Mouse (Mus musculus) erythroblast, adult 5-6 weeks (primary cell): Measurements from ENCODE around the gene Nsmf. TPM values are rescaled to one million over a fixed set of nuclear protein-coding genes. Genes with fewer than 3 reads are reported as not detected.

ENCODE experiments used
- ATAC-seq: replicated peaks from 2 replicates; pipeline ENCODE4 v1.8.0; 2016; ENCODE audit warnings: moderate number of reproducible peaks, mild to moderate bottlenecking, moderate TSS enrichment, inconsistent platforms; ENCODE audit not compliant: poor library complexity, low FRiP score, severe bottlenecking
- total RNA-seq, 2 experiments: library from RNA; stranded (forward) in 1 of 2; stranded (reverse) in 1 of 2; fragments of 150-400 nt in 1 of 2; fragments of 200-764, 138-1000 nt in 1 of 2; gene quantifications; 2 replicates each; pipeline versions ENCODE4 v1.2.3 to v1.2.4; 2015 to 2017; ENCODE audit warnings: low replicate concordance in 2 of 2

The Nsmf gene
- total RNA-seq, 2 experiments from 2014 or later: 0.60 to 2.1 TPM

DNA sequence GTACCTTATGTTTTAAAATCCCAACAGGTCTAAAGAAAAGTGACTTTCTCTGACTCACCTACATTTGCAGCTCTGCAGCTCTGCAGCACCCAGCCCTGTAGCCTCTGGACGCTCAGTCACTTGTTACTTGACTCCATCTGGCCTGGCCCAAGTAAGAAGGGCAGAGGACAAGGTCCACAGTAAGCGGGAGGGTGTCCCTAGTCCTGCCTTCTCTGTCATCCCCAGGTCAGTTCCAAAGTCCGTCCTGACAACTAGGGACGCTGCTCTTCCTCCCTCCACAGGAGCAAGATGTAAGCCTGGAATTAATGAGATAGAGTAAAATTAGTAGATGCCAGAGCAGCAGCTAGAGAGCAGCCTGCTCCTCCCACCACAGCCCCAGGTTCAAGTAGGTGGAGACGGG lies 25.9 kb downstream of the Nsmf start, which contains the start of gene Entpd8:
Gene Entpd8, plus strand, starts transcription at position 229 of the 400 bp plus-strand sequence.
- no peak for ATAC-seq

DNA sequence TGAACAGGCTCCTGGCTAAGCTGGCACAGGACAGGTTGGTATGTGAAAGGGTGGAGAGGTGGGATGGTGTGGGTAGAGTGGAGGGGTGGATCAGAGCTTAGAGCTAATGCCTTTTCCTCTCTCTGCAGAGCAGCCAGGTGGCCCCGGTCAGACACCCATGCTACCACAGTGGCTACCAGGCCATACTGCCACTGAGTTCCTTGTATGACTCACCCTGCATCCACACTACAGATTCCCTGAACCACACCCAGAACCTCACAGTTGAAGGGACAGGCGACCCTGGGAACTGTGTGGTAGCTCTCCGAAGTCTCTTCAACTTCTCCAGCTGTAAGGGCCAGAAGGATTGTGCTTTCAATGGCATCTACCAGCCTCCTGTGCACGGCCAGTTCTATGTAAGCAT lies 29.5 kb downstream of the Nsmf start:
- no peak for ATAC-seq

DNA sequence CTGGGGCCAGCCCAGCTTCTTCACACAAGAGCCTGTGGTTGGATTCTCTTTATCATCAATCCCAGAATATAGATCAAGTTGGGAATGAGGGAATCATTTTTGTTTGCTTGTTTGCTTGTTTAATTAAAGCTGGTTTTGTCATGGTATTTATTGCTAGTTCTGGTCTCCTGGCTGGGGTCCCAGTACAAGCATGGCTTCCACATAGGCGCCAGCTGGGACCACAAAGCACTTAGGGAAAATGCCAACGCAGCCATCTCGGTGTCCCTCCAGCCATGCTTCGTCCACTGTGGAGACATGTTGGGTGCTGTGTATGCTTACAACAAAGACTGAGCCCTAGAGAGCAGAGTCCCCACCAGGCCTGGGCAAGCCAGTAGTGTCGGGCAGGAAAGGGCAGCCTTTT lies 31.4 kb downstream of the Nsmf start:
- no peak for ATAC-seq

DNA sequence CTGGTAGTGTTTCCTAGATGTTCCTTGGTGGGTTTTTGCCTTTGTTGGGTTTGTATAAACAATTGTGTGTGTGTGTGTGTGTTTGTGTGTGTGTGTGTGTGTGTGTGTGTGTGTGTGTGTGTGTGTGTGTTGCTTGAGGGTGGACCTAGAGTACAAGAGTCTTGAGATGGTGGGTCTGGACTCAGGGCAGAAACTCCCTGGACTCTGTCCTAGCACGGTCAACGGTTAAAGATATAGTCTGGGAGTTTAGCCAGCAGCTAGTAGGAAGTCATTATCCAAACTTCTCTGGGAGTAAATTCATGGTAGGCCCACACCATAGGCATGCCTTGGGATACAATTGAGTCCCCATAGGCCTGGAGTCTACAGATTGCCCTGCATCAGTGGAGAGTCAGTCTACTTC lies 33.7 kb downstream of the Nsmf start:
- no peak for ATAC-seq

DNA sequence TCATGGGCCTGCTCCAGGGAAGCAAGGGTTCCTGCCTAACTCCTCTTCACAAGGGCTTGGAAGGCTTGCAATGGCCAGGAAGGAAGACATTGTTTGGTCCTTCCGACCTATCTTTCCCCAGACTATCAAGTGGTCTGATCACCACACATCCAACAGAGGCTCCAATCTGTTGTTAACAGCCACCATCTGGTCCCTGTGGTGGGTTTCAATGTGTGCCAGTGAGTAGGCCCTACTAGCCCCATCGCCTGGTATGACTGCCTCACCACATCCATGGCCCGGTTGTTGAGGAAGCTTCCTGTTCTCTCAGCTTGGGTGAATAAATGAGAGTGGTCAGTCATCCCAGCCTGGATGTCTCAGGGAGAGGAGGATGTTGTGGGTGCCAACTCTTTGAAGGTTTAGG lies 34.5 kb downstream of the Nsmf start:
- ATAC-seq: no peak

DNA sequence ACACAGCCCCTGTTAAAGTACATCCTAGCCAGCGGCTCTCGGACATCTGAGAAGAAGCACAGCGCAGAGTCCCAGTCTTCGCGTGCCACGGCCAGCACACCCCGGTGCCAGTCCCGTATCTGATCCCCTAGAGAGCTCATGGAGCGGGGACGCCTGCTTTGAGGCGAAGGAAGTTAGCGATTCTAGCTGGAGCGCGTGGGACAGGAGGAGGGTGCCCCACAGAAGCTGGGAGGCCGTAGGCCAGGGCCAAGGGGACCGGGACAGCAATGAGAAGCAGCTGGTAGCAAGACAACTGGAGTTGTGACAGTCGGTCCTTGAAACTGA lies 40.6 kb downstream of the Nsmf start:
- no peak for ATAC-seq

DNA sequence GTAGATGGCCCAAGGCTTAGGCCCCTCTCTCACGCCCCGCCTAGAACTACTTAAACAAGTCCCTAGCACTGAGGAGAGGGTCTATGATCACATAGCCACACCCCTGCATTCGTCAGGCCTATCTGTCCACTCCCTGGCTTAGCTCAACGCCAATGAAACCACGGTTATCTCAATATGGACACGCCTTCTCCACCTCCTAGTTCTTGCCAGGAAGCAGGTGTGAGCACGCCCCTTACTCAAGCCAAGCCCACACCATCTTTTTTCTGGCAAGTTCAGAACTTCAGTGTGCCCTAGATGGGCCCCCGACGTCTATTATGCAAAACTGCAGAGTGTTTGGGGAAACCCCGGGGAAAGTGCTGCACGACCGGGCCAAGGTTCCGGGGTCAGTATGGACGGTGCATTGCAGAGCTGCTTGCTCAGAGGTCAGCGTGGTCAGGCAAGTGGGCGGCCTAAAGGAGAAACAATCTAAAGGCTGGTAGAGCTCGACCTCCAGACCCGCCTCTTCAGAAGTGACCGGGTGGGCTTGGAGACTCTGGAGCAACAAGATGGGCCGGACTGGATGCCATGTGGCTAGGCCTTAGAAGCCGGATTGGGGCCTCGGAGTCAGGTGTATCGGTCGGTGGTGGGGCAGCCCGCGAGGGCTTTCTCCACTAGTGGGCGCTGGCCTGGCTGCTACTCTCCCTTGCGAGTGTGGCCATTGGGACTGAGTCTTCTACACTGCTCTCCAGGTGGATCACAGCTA lies 41.1 kb downstream of the Nsmf start, which contains the start of gene Noxa1:
Gene Noxa1, minus strand, starts transcription at position 41 of the 742 bp plus-strand sequence.
- ATAC-seq: no peak

DNA sequence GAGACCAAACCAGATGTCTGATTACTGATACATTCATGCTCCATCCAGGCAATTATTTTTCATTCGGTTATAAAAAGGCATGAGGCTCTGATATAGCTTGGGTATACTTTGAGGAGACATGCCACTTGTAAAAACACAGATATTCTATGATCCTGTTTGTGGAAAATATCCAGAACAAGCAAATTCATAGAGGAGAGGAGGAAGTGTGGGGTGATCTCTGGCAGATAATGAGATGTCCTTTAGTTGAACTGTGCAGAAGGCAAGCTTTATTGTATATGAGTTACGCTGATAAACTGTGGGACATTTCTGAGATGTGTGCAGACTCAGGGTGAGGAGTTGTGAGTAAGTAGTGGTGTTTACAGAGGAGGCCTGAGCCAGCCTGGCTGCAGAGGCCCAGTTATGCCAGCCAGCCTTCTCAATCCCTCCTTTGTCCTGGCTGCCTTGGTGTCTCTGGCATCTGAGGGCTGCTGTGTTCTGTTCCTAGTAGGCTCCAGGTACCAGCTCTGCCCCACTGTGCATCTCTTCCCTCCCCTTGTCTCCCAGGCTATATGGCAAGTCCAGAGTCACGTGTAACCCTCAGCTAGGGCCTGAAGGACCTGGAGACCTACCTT lies 44.0 kb downstream of the Nsmf start:
- no peak for ATAC-seq

DNA sequence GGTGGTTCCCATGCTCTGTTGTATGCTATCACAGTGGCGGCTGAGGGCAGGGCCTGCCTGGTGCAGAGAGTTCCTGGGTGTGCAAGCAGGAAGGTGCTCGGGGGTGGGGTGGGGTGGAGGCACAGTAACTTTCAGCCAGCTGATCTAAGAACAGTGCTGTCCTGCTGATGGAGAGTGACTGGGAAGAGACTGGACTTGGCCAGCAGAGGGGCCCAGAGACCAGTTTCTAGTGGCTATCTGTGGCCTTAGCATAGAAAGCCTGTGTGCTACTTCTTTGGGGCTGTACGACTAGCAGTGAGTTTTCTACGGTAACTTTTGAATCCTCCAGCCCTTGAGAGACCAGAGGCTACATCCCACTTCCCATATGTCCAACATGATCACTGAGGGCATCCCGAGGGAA lies 44.8 kb downstream of the Nsmf start:
- no peak for ATAC-seq

DNA sequence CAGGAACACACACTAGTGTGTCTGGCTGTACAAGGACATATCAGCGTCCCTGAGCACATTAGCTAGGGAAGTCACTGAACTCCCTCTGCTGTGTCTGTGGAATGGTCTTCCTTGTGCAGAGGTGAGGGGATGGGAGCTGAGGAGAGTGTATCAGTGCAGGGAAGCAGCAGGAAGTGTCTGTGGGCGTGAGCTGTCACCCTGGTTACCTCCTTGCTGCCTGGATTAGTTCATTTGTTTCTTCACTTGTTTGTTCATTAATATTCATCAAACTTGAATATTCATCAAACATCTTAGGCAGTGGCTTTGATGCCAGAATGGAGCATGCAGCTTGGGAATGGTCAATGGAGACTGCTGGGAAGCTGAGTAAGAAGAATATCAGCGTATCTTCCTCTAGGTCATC lies 45.5 kb downstream of the Nsmf start:
- ATAC-seq: no peak

DNA sequence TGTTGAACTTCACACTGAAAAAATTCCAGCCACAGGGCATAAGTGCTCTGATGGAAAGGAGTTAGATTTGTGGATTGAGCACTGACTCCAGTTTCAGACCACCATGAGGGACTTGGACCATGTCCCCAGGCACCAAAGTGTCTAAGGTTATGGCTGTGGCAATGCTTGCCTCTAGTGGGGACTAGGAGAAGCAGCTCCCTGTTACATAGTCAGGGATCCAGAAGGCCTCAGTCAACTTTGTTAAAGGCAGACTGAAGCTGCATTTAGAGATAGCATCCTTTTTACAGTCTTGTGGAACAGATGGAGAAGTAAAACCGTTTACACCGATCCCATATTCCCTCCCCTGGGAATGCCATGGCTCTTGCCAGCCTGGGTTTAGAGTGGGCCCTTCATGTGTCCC lies 50.0 kb downstream of the Nsmf start:
- no peak for ATAC-seq

DNA sequence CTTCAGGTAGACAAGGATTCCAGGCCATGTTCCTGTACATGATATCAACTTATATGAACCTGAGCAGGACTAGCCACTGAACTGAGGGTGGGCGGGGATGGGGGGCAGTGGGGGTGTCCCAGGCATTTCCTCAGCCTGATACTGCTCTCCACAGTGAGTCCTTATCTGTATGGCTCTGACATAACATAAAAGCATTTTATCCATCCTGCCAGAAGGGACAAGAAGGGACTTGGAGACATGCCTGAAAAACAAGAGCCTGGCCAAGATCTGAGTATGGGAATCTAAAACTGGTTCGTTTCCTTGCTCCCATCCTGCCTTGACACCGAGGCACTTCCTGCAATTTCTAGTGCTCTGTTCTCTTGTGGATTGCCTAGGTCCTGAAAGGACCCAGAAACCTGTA lies 51.9 kb downstream of the Nsmf start:
- ATAC-seq: no peak

DNA sequence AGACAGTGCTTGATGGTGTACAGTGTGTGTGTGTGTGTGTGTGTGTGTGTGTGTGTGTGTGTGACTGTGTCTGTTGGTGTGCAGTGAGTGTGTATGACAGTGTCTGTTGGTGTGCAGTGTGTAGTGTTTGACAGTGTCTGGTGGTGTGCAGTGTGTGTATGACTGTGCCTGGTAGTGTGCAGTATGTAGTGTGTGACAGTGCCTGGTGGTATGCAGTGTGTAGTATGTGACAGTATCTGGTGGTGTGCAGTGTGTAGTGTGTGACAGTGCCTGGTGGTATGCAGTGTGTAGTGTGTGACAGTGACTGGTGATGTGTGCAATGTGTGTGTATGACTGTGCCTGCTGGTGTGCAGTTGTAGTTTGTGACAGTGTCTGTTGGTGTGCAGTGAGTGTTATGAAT lies 55.3 kb downstream of the Nsmf start:
- 0 out of 2 replicates have a peak, but pooled peaks have one; percentile 18 for ATAC-seq

DNA sequence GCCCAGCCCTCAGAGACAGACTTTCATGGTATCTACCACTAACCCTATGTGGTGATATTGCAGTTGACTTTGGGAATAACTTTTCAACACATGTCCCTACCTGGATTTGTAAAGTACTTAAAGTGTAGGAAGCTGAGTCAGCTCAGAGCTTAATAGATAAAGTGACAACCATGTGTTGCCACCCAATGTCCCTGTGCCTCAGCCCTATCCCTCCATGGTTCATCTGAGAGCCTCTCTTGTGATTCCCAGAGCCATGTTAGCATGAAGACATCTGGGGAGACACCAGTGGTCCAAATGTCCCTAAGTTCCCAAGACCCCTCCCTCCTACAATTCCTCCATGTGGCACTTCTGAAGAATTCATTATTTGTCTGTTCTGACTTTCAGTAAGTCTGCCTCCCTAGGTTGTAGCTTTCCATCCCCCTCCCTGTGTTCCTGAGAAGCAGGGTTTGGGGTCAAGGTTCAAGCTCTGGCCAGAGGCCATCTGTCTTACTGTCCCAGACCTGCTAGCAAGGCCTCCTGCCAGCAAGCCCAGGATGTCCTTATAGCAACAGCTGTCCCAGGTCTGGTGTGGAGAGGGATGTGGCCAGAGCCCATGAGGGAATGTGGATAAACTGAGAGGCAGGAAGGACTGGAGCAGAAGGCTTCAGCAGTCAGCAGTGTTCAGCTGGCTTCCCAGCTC lies 56.5 kb downstream of the Nsmf start:
- ATAC-seq: no peak

DNA sequence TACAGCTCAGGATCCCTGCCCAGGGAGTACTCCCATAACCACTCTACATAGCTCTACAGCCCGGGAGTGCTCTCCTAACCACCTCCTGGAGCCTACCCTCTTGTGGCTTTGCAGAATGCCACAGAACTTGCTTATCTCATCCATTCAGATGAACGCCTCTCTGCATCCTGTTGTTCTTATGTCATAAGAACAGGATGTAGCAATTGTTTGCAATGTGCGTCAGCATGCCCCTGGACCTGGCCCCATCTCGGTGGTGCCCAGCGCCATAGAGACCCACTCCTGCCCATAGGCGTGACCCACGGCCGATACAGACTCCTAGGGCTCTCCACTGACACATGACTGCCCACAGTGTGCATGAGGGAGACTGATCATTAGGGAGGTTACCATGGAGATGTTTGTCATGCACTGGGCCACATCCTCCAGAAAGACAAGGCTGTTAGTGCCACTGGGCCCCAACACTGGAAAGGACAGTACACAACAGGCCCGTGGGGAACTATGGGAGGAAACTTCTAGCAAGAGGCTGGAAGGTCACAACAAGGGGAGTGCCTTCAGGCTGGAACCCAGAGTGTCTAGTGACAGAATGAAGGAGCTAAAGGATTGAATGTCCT lies 57.1 kb downstream of the Nsmf start:
- ATAC-seq: no peak

Other genes starting within 250 kb of the Nsmf start
- 5.2 and 8.1 TPM in 2 replicates for gene Ehmt1, start 134.7 kb upstream of the Nsmf start, total RNA-seq (2015; ENCODE audit: low replicate concordance)
- 27.6 and 28.2 TPM in 2 replicates for gene Ehmt1, start 134.7 kb upstream of the Nsmf start, total RNA-seq (2017; ENCODE audit: low replicate concordance)
- gene Arrdc1, start 119.1 kb upstream of the Nsmf start, total RNA-seq (2015; ENCODE audit: low replicate concordance): 16.1 and 19.6 TPM in 2 replicates
- gene Arrdc1, start 119.1 kb upstream of the Nsmf start, total RNA-seq (2017; ENCODE audit: low replicate concordance): 15.5 and 18.7 TPM in 2 replicates
- gene Zmynd19, start 104.6 kb upstream of the Nsmf start, total RNA-seq (2015; ENCODE audit: low replicate concordance): 1.3 and 2.9 TPM in 2 replicates
- 9.6 and 15.9 TPM in 2 replicates for gene Zmynd19, start 104.6 kb upstream of the Nsmf start, total RNA-seq (2017; ENCODE audit: low replicate concordance)
- gene Dph7, start 92.0 kb upstream of the Nsmf start, total RNA-seq (2015; ENCODE audit: low replicate concordance): 4.2 and 7.1 TPM in 2 replicates
- 1.5 and 5.0 TPM in 2 replicates for gene Dph7, start 92.0 kb upstream of the Nsmf start, total RNA-seq (2017; ENCODE audit: low replicate concordance)
- 17.6 and 33.6 TPM in 2 replicates for gene Mrpl41, start 79.3 kb upstream of the Nsmf start, total RNA-seq (2015; ENCODE audit: low replicate concordance)
- 18.8 and 37.7 TPM in 2 replicates for gene Mrpl41, start 79.3 kb upstream of the Nsmf start, total RNA-seq (2017; ENCODE audit: low replicate concordance)
- 24.8 and 46.6 TPM in 2 replicates for gene Pnpla7, start 78.3 kb upstream of the Nsmf start, total RNA-seq (2015; ENCODE audit: low replicate concordance)
- 29.9 and 37.2 TPM in 2 replicates for gene Pnpla7, start 78.3 kb upstream of the Nsmf start, total RNA-seq (2017; ENCODE audit: low replicate concordance)
- not detected in 2 replicates for gene Entpd8, start 25.9 kb downstream of the Nsmf start, total RNA-seq (2015; ENCODE audit: low replicate concordance)
- gene Entpd8, start 25.9 kb downstream of the Nsmf start, total RNA-seq (2017; ENCODE audit: low replicate concordance): not detected in 2 replicates
- not detected in 2 replicates for gene Noxa1, start 40.8 kb downstream of the Nsmf start, total RNA-seq (2015; ENCODE audit: low replicate concordance)
- not detected in 2 replicates for gene Noxa1, start 40.8 kb downstream of the Nsmf start, total RNA-seq (2017; ENCODE audit: low replicate concordance)
- gene Nrarp, start 126.4 kb downstream of the Nsmf start, total RNA-seq (2015; ENCODE audit: low replicate concordance): not detected in 2 replicates
- 0.51 TPM in 1 of 2 replicates, not detected in the other for gene Nrarp, start 126.4 kb downstream of the Nsmf start, total RNA-seq (2017; ENCODE audit: low replicate concordance)
- gene Tor4a, start 142.5 kb downstream of the Nsmf start, total RNA-seq (2015; ENCODE audit: low replicate concordance): 3.1 and 5.0 TPM in 2 replicates
- gene Tor4a, start 142.5 kb downstream of the Nsmf start, total RNA-seq (2017; ENCODE audit: low replicate concordance): 6.7 and 7.4 TPM in 2 replicates
- gene Nelfb, start 157.1 kb downstream of the Nsmf start, total RNA-seq (2015; ENCODE audit: low replicate concordance): 0.77 and 6.1 TPM in 2 replicates
- 19.5 and 25.7 TPM in 2 replicates for gene Nelfb, start 157.1 kb downstream of the Nsmf start, total RNA-seq (2017; ENCODE audit: low replicate concordance)
- not detected in 2 replicates for gene Stpg3, start 160.3 kb downstream of the Nsmf start, total RNA-seq (2015; ENCODE audit: low replicate concordance)
- 0.34 TPM in 1 of 2 replicates, not detected in the other for gene Stpg3, start 160.3 kb downstream of the Nsmf start, total RNA-seq (2017; ENCODE audit: low replicate concordance)
- gene Fam166a, start 164.4 kb downstream of the Nsmf start, total RNA-seq (2015; ENCODE audit: low replicate concordance): not detected in 2 replicates
- gene Fam166a, start 164.4 kb downstream of the Nsmf start, total RNA-seq (2017; ENCODE audit: low replicate concordance): not detected in 2 replicates
- gene Tubb4b, start 170.3 kb downstream of the Nsmf start, total RNA-seq (2015; ENCODE audit: low replicate concordance): 161 and 203 TPM in 2 replicates
- gene Tubb4b, start 170.3 kb downstream of the Nsmf start, total RNA-seq (2017; ENCODE audit: low replicate concordance): 205 and 234 TPM in 2 replicates
- gene Slc34a3, start 180.0 kb downstream of the Nsmf start, total RNA-seq (2015; ENCODE audit: low replicate concordance): not detected in 2 replicates
- gene Slc34a3, start 180.0 kb downstream of the Nsmf start, total RNA-seq (2017; ENCODE audit: low replicate concordance): not detected in 2 replicates
- gene Rnf224, start 182.4 kb downstream of the Nsmf start, total RNA-seq (2015; ENCODE audit: low replicate concordance): not detected in 2 replicates
- not detected in 2 replicates for gene Rnf224, start 182.4 kb downstream of the Nsmf start, total RNA-seq (2017; ENCODE audit: low replicate concordance)
- gene Rnf208, start 187.9 kb downstream of the Nsmf start, total RNA-seq (2015; ENCODE audit: low replicate concordance): not detected in 2 replicates
- not detected in 2 replicates for gene Rnf208, start 187.9 kb downstream of the Nsmf start, total RNA-seq (2017; ENCODE audit: low replicate concordance)
- gene Cysrt1, start 188.1 kb downstream of the Nsmf start, total RNA-seq (2015; ENCODE audit: low replicate concordance): not detected in 2 replicates
- gene Cysrt1, start 188.1 kb downstream of the Nsmf start, total RNA-seq (2017; ENCODE audit: low replicate concordance): not detected in 2 replicates
- gene AL732309.1, start 192.5 kb downstream of the Nsmf start, total RNA-seq (2015; ENCODE audit: low replicate concordance): 2.1 and 3.3 TPM in 2 replicates
- gene AL732309.1, start 192.5 kb downstream of the Nsmf start, total RNA-seq (2017; ENCODE audit: low replicate concordance): 1.6 TPM in 1 of 2 replicates, not detected in the other
- 2.5 and 8.8 TPM in 2 replicates for gene Tmem203, start 201.1 kb downstream of the Nsmf start, total RNA-seq (2015; ENCODE audit: low replicate concordance)
- gene Tmem203, start 201.1 kb downstream of the Nsmf start, total RNA-seq (2017; ENCODE audit: low replicate concordance): 2.2 and 3.7 TPM in 2 replicates
- 1.5 and 4.0 TPM in 2 replicates for gene Tprn, start 208.3 kb downstream of the Nsmf start, total RNA-seq (2015; ENCODE audit: low replicate concordance)
- 0.26 and 2.6 TPM in 2 replicates for gene Tprn, start 208.3 kb downstream of the Nsmf start, total RNA-seq (2017; ENCODE audit: low replicate concordance)
- gene Ssna1, start 218.1 kb downstream of the Nsmf start, total RNA-seq (2015; ENCODE audit: low replicate concordance): 36.5 and 67.5 TPM in 2 replicates
- 9.9 and 24.8 TPM in 2 replicates for gene Ssna1, start 218.1 kb downstream of the Nsmf start, total RNA-seq (2017; ENCODE audit: low replicate concordance)
- gene Anapc2, start 218.1 kb downstream of the Nsmf start, total RNA-seq (2015; ENCODE audit: low replicate concordance): 8.4 and 12.9 TPM in 2 replicates
- 9.2 and 18.7 TPM in 2 replicates for gene Anapc2, start 218.1 kb downstream of the Nsmf start, total RNA-seq (2017; ENCODE audit: low replicate concordance)
- not detected in 2 replicates for gene Tmem210, start 233.8 kb downstream of the Nsmf start, total RNA-seq (2015; ENCODE audit: low replicate concordance)
- not detected in 2 replicates for gene Tmem210, start 233.8 kb downstream of the Nsmf start, total RNA-seq (2017; ENCODE audit: low replicate concordance)
- not detected in 2 replicates for gene Lrrc26, start 235.6 kb downstream of the Nsmf start, total RNA-seq (2015; ENCODE audit: low replicate concordance)
- not detected in 2 replicates for gene Lrrc26, start 235.6 kb downstream of the Nsmf start, total RNA-seq (2017; ENCODE audit: low replicate concordance)